Mouse (Mus musculus): Measurements from ENCODE around the gene 4921504E06Rik. TPM values are rescaled to one million over a fixed set of nuclear protein-coding genes. Genes with fewer than 3 reads are reported as not detected.
A peak's percentile ranks its signal among the peaks of the same experiment; 100 is the strongest.

Gene 4921504E06Rik
- total and polyA plus RNA-seq, 2 experiments from 2014 or later = 0.33 TPM; not detected in 1

- Histone ChIP-seq H3K9me3 (ENCODE audit: low read length) (no peaks in the 10 kb centered on the region), H3K4me1 (ENCODE audit: insufficient read depth, low read length) (no peaks in the 10 kb centered on the region), H3K4me2 (ENCODE audit: low read depth, low read length, poor library complexity, severe bottlenecking) (no peak overlapping the region), H3K27ac (ENCODE audit: low read depth, low read length) (no peak overlapping the region), H3K4me3 (ENCODE audit: low read depth, low read length) (no peak overlapping the region), H3K27me3 (ENCODE audit: insufficient read depth, low read length) (no peaks in the 10 kb centered on the region), H3K36me3 (ENCODE audit: insufficient read depth, low read length) (no peaks in the 10 kb centered on the region), H3K9ac (replicated peaks; ENCODE audit: low read length, poor library complexity, severe bottlenecking) (no peak overlapping the region)
- no peak for TF ChIP-seq CTCF (IDR thresholded peaks at IDR 0.05)
- DNase-seq (ENCODE audit: low spot score) = no peak
- WGBS = 82% methylated on average over 7 of the region's 7 CpGs
- ATAC-seq (ENCODE audit: low FRiP score) = no peak
These were observed 41.1 kb upstream of the 4921504E06Rik start for GRCm38 (mm10) chr2:19594856-19595255.

GRCm38 (mm10) chr2:19579846-19580245 is 26.1 kb upstream of the 4921504E06Rik start:
- ATAC-seq (ENCODE audit: low FRiP score) (no peak), DNase-seq (ENCODE audit: low spot score) (peak; percentile 22)
- Histone ChIP-seq H3K36me3 (ENCODE audit: insufficient read depth, low read length) (no peaks in the 10 kb centered on the region), H3K9ac (replicated peaks; ENCODE audit: low read length, poor library complexity, severe bottlenecking) (no peak overlapping the region), H3K27ac (ENCODE audit: low read depth, low read length) (no peak overlapping the region), H3K9me3 (ENCODE audit: low read length) (no peaks in the 10 kb centered on the region), H3K4me2 (ENCODE audit: low read depth, low read length, poor library complexity, severe bottlenecking) (no peak overlapping the region), H3K27me3 (ENCODE audit: insufficient read depth, low read length) (no peaks in the 10 kb centered on the region), H3K4me3 (ENCODE audit: low read depth, low read length) (no peak overlapping the region), H3K4me1 (ENCODE audit: insufficient read depth, low read length) (no peaks in the 10 kb centered on the region)
- no peak for TF ChIP-seq CTCF (IDR thresholded peaks at IDR 0.05)
- 80% methylated on average over 3 of the region's 3 CpGs for WGBS

GRCm38 (mm10) chr2:19579180-19579579 is 25.5 kb upstream of the 4921504E06Rik start:
- 0 out of 2 replicates have a peak, but pooled peaks have one; percentile 27 for ATAC-seq (ENCODE audit: low FRiP score)
- Histone ChIP-seq H3K4me3 (ENCODE audit: low read depth, low read length) (no peak overlapping the region), H3K9me3 (ENCODE audit: low read length) (no peaks in the 10 kb centered on the region), H3K4me1 (ENCODE audit: insufficient read depth, low read length) (no peaks in the 10 kb centered on the region), H3K36me3 (ENCODE audit: insufficient read depth, low read length) (no peaks in the 10 kb centered on the region), H3K4me2 (ENCODE audit: low read depth, low read length, poor library complexity, severe bottlenecking) (no peak overlapping the region), H3K9ac (replicated peaks; ENCODE audit: low read length, poor library complexity, severe bottlenecking) (no peak overlapping the region), H3K27me3 (ENCODE audit: insufficient read depth, low read length) (no peaks in the 10 kb centered on the region), H3K27ac (ENCODE audit: low read depth, low read length) (no peak overlapping the region)
- WGBS = 35% methylated on average over 6 of the region's 6 CpGs
- peak; percentile 57 for DNase-seq (ENCODE audit: low spot score)
- no peak for TF ChIP-seq CTCF (IDR thresholded peaks at IDR 0.05)

- ATAC-seq (ENCODE audit: low FRiP score) = peak; percentile 54; the same call in 1 of the 2 replicates
- H3K9ac ChIP-seq (replicated peaks; ENCODE audit: low read length, poor library complexity, severe bottlenecking) = no peak overlapping the region
- WGBS = 50% methylated on average over 5 of the region's 5 CpGs
- no peaks in the 10 kb centered on the region for H3K9me3 ChIP-seq (ENCODE audit: low read length)
- no peak overlapping the region for H3K27ac ChIP-seq (ENCODE audit: low read depth, low read length)
- no peak overlapping the region for H3K4me3 ChIP-seq (ENCODE audit: low read depth, low read length)
- no peak overlapping the region for H3K4me2 ChIP-seq (ENCODE audit: low read depth, low read length, poor library complexity, severe bottlenecking)
- H3K36me3 ChIP-seq (ENCODE audit: insufficient read depth, low read length) = no peaks in the 10 kb centered on the region
- H3K27me3 ChIP-seq (ENCODE audit: insufficient read depth, low read length) = no peaks in the 10 kb centered on the region
- no peaks in the 10 kb centered on the region for H3K4me1 ChIP-seq (ENCODE audit: insufficient read depth, low read length)
- TF ChIP-seq CTCF (IDR thresholded peaks at IDR 0.05) = no peak
- no peak for DNase-seq (ENCODE audit: low spot score)
These were observed 8.6 kb upstream of the 4921504E06Rik start for GRCm38 (mm10) chr2:19562114-19562829.

GRCm38 (mm10) chr2:19560654-19561053 is 6.9 kb upstream of the 4921504E06Rik start:
- DNase-seq (ENCODE audit: low spot score) (no peak), ATAC-seq (ENCODE audit: low FRiP score) (no peak)
- Histone ChIP-seq H3K4me3 (ENCODE audit: low read depth, low read length) (no peak overlapping the region), H3K4me2 (ENCODE audit: low read depth, low read length, poor library complexity, severe bottlenecking) (no peak overlapping the region), H3K27ac (ENCODE audit: low read depth, low read length) (no peak overlapping the region), H3K9ac (replicated peaks; ENCODE audit: low read length, poor library complexity, severe bottlenecking) (no peak overlapping the region), H3K36me3 (ENCODE audit: insufficient read depth, low read length) (no peaks in the 10 kb centered on the region), H3K9me3 (ENCODE audit: low read length) (no peaks in the 10 kb centered on the region), H3K4me1 (ENCODE audit: insufficient read depth, low read length) (no peaks in the 10 kb centered on the region), H3K27me3 (ENCODE audit: insufficient read depth, low read length) (no peaks in the 10 kb centered on the region)
- WGBS = 77% methylated on average over 2 of the region's 2 CpGs
- no peak for TF ChIP-seq CTCF (IDR thresholded peaks at IDR 0.05)

GRCm38 (mm10) chr2:19560071-19560470 is 6.4 kb upstream of the 4921504E06Rik start:
- Histone ChIP-seq H3K36me3 (ENCODE audit: insufficient read depth, low read length) (no peaks in the 10 kb centered on the region), H3K4me2 (ENCODE audit: low read depth, low read length, poor library complexity, severe bottlenecking) (no peak overlapping the region), H3K27ac (ENCODE audit: low read depth, low read length) (no peak overlapping the region), H3K27me3 (ENCODE audit: insufficient read depth, low read length) (no peaks in the 10 kb centered on the region), H3K9me3 (ENCODE audit: low read length) (no peaks in the 10 kb centered on the region), H3K4me3 (ENCODE audit: low read depth, low read length) (no peak overlapping the region), H3K4me1 (ENCODE audit: insufficient read depth, low read length) (no peaks in the 10 kb centered on the region), H3K9ac (replicated peaks; ENCODE audit: low read length, poor library complexity, severe bottlenecking) (no peak overlapping the region)
- DNase-seq (ENCODE audit: low spot score) (no peak), ATAC-seq (ENCODE audit: low FRiP score) (no peak)
- 51% methylated on average over 4 of the region's 4 CpGs for WGBS
- TF ChIP-seq CTCF (IDR thresholded peaks at IDR 0.05) = no peak
